Mouse (Mus musculus): ENCODE measurements around the gene Mfsd14a.
"Not testable (repeated sequence)": the region's sequence is repeated elsewhere in the genome, so short reads cannot be mapped to it uniquely, and the experiment has no call there.

DNA sequence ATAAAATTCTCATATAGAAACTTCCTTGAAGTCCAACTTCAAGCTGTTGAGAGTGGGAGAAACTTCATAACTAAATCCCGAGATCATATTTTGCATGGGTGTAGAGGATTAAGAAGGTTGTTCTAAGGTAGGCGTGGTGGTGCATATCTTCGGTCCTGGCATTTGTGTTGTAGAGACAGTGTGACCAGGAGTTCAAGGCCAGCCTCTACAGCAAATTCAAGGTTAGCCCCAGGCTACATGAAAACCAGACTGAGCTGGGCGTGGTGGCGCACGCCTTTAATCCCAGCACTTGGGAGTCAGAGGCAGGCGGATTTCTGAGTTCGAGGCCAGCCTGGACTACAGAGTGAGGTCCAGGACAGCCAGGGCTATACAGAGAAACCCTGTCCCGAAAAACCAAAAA is 1.8 kb upstream of the Mfsd14a start:
- not testable (repeated sequence) for TF ChIP-seq CTCF (conservative IDR thresholded peaks at IDR 0.05; ENCODE audit: low read length); NANOG (IDR thresholded peaks at IDR 0.05; ENCODE audit: borderline replicate concordance, low read length)

Measured in E14TG2a.4 (cell line).